Mouse (Mus musculus) spleen, adult 2 months (tissue): ENCODE results near the gene Muc1. TPM values are rescaled to one million over a fixed set of nuclear protein-coding genes. Genes with fewer than 3 reads are reported as not detected.
A peak's percentile ranks its signal among the peaks of the same experiment; 100 is the strongest.

Experiments
- DNase-seq, 2 experiments: peaks; one replicate each; pipeline versions ENCODE4 v3.0.0 to v3.0.0-alpha.2; 2012 to 2021; ENCODE audit warnings: low spot score in 2 of 2, low read depth in 1 of 2
- H3K27ac ChIP-seq: fragments of 200-500 bp; 2 replicates; pipeline ENCODE4 v1.5.1; 2012; ENCODE audit warnings: low read length, inconsistent platforms; ENCODE audit not compliant: insufficient read depth
- H3K27me3 ChIP-seq: fragments of 200-500 bp; 2 replicates; pipeline ENCODE4 v1.6.1; 2012; ENCODE audit warnings: mild to moderate bottlenecking, moderate library complexity, low read length, inconsistent platforms; ENCODE audit not compliant: control insufficient read depth, insufficient read depth
- H3K36me3 ChIP-seq: fragments of 200-500 bp; 2 replicates; pipeline ENCODE4 v1.6.1; 2012; ENCODE audit warnings: mild to moderate bottlenecking, low read length, inconsistent platforms; ENCODE audit not compliant: control insufficient read depth, insufficient read depth
- H3K4me1 ChIP-seq: fragments of 200-500 bp; 2 replicates; pipeline ENCODE4 v1.6.1; 2011; ENCODE audit warnings: inconsistent platforms; ENCODE audit not compliant: control insufficient read depth, insufficient read depth, insufficient read length
- H3K4me3 ChIP-seq: fragments of 200-500 bp; 2 replicates; pipeline ENCODE4 v1.5.1; 2011; ENCODE audit warnings: mild to moderate bottlenecking, inconsistent platforms; ENCODE audit not compliant: insufficient read depth, insufficient read length; ENCODE audit errors: extremely low read depth
- CTCF ChIP-seq: fragments of 200-500 bp; IDR thresholded peaks from 2 replicates; pipeline ENCODE4 v1.5.1; 2011; ENCODE audit warnings: mild to moderate bottlenecking, inconsistent platforms; ENCODE audit not compliant: insufficient read depth, insufficient read length, insufficient replicate concordance; ENCODE audit errors: extremely low read depth
- POLR2A ChIP-seq: fragments of 200-500 bp; IDR thresholded peaks from 2 replicates; pipeline ENCODE4 v1.6.1; 2011; ENCODE audit warnings: low read depth, low read length, inconsistent platforms
- WGBS: fragments of 180-500 bp; shearing (Covaris S2); methylation state at CpG from one replicate; pipeline ENCODE4 v1.1.7; 2018; 5-methylcytosine and 5-hydroxymethylcytosine counted together
- polyA plus RNA-seq: library from polyadenylated mRNA; depleted of rRNA; stranded (reverse); fragments of >200 nt; gene quantifications from 2 replicates; pipeline ENCODE4 v1.2.3, GENCODE M21; 2012; rRNA removed

Gene Muc1
- polyA plus RNA-seq, 1 experiment = 17.4 TPM

DNA sequence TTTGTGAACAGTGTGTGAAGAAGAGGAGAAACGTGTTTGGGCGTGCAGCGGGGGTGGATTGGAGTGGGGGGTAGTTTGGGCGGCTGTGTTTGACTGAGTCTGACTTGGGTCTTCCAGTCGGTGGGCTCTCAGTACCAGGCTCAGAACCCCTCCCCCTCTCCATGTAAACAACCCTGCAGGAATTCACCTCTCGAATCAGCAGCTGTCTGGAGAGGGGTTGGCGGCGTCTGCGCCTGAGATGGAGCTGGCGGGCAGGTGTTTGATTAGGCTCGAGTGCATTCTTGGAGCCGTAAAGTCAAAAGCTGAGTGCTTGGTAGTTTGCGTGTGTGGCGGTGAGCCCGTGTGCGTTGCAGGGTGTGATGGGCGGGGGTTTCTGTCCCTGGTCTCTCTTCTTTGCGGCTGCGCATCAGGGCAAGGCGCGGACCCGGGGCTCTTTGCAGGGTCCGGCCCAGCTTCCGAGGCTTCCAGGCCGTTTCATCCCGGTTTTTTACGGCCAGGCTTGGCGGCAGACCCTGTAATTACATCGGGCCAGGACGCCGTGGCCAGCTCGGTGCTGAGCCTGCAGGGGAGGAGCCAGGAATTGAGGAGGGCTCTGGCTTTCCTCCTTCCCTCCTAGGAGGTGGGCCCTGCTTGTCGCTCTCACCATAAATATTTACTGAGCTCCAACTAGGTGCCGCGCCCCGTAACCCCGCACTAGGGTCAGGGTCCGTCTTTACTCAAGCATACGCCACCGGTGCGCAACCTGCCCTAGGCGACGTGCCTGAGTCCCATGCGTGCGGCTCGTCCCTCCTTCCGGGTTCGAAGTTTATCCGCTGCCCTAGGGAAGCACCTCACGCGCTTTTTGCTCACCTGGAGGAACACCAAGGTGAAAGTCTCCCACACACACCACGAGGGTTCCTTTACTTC lies 52.0 kb downstream of the Muc1 start, which contains the start of gene Efna1:
TSS of gene Efna1 (minus strand) at position 537 of the 906 bp plus-strand sequence.
- peak in 1 of 2 experiments; percentile 27 for DNase-seq
- TF ChIP-seq CTCF (no peak), POLR2A (no peak)
- Histone ChIP-seq H3K27ac (no peak within 1 kb of the TSS), H3K27me3 (peaks cover 11% of the 10 kb centered on the region; the same call in 1 of the 2 replicates), H3K36me3 (no peaks in the 10 kb centered on the region), H3K4me1 (peaks cover 17% of the 10 kb centered on the region; the same call in 1 of the 2 replicates), H3K4me3 (peak within 1 kb of the TSS; percentile 57)
- WGBS = 2% methylated on average over 52 of the region's 52 CpGs

GRCm38 (mm10) chr3:89281579-89282290 lies 52.9 kb downstream of the Muc1 start:
- Histone ChIP-seq H3K4me3 (no peak overlapping the region), H3K4me1 (peaks cover 17% of the 10 kb centered on the region; the same call in 1 of the 2 replicates), H3K27ac (no peak overlapping the region)

DNA sequence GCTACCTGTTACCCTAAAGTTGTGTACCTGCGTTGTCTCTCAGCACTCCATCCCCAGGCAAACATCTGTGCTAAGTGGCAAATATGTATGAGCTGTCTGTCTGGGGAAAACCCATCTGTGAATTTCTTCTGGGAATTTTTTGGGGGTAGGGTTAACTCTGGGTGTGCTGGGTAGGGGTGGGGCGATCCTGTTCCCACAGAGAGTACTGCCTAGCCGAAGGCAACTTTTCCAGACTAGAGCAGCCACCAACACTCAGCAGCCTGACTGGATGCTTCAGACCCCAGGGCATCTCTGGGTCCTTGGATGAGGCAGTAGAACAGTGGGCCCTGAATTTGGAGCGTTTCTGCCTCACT lies 53.4 kb downstream of the Muc1 start:
- Histone ChIP-seq H3K4me3 (no peak overlapping the region), H3K27ac (no peak overlapping the region), H3K27me3 (peaks cover 11% of the 10 kb centered on the region; the same call in 1 of the 2 replicates), H3K36me3 (no peaks in the 10 kb centered on the region), H3K4me1 (peaks cover 17% of the 10 kb centered on the region; the same call in 1 of the 2 replicates)
- DNase-seq = no peak
- TF ChIP-seq POLR2A (no peak), CTCF (no peak)
- 47% methylated on average over 4 of the region's 4 CpGs for WGBS

More at GRCm38 (mm10) chr3:89281579-89282290, 52.9 kb downstream of the Muc1 start:
- Histone ChIP-seq H3K36me3 (no peaks in the 10 kb centered on the region), H3K27me3 (peaks cover 11% of the 10 kb centered on the region; the same call in 1 of the 2 replicates)
- peak; percentile 98 for TF ChIP-seq CTCF
- no peak for TF ChIP-seq POLR2A
- DNase-seq = peak; percentile 60 to 84
- 21% methylated on average over 20 of the region's 20 CpGs for WGBS

Other genes with a start within 250 kb of the Muc1 start
- gene Rusc1, start 135.7 kb upstream of the Muc1 start, polyA plus RNA-seq = 42.5 and 54.1 TPM in 2 replicates
- not detected in 2 replicates for gene Gm43738, start 128.0 kb upstream of the Muc1 start, polyA plus RNA-seq
- gene Fdps, start 127.1 kb upstream of the Muc1 start, polyA plus RNA-seq = 25.6 and 30.6 TPM in 2 replicates
- gene Pklr, start 92.9 kb upstream of the Muc1 start, polyA plus RNA-seq = 10.0 and 10.2 TPM in 2 replicates
- gene Hcn3, start 68.9 kb upstream of the Muc1 start, polyA plus RNA-seq = 2.7 and 3.3 TPM in 2 replicates
- 66.6 and 72.2 TPM in 2 replicates for gene Clk2, start 64.3 kb upstream of the Muc1 start, polyA plus RNA-seq
- gene Scamp3, start 51.6 kb upstream of the Muc1 start, polyA plus RNA-seq = 120 and 134 TPM in 2 replicates
- gene Fam189b, start 45.9 kb upstream of the Muc1 start, polyA plus RNA-seq = 104 and 115 TPM in 2 replicates
- gene Gba, start 26.1 kb upstream of the Muc1 start, polyA plus RNA-seq = 59.6 and 66.6 TPM in 2 replicates
- gene Thbs3, start 13.9 kb upstream of the Muc1 start, polyA plus RNA-seq = 2.9 and 3.4 TPM in 2 replicates
- 99.4 and 124 TPM in 2 replicates for gene Mtx1, start 2.0 kb upstream of the Muc1 start, polyA plus RNA-seq
- 93.5 and 129 TPM in 2 replicates for gene Krtcap2, start 16.9 kb downstream of the Muc1 start, polyA plus RNA-seq
- gene Trim46, start 17.3 kb downstream of the Muc1 start, polyA plus RNA-seq = 3.6 and 5.4 TPM in 2 replicates
- 231 and 419 TPM in 2 replicates for gene Dpm3, start 30.3 kb downstream of the Muc1 start, polyA plus RNA-seq
- 207 and 266 TPM in 2 replicates for gene Slc50a1, start 41.5 kb downstream of the Muc1 start, polyA plus RNA-seq
- gene Efna1, start 52.1 kb downstream of the Muc1 start, polyA plus RNA-seq = 5.3 and 5.9 TPM in 2 replicates
- gene Efna3, start 93.9 kb downstream of the Muc1 start, polyA plus RNA-seq = not detected in 2 replicates
- 0.62 and 1.5 TPM in 2 replicates for gene Efna4, start 109.0 kb downstream of the Muc1 start, polyA plus RNA-seq
- gene Adam15, start 120.9 kb downstream of the Muc1 start, polyA plus RNA-seq = 49.6 and 62.0 TPM in 2 replicates
- 0.15 and 0.43 TPM in 2 replicates for gene Dcst2, start 132.9 kb downstream of the Muc1 start, polyA plus RNA-seq
- 0.29 and 0.42 TPM in 2 replicates for gene Dcst1, start 136.2 kb downstream of the Muc1 start, polyA plus RNA-seq
- 54.5 and 58.4 TPM in 2 replicates for gene Zbtb7b, start 165.7 kb downstream of the Muc1 start, polyA plus RNA-seq
- gene Lenep, start 173.7 kb downstream of the Muc1 start, polyA plus RNA-seq = 1.5 and 1.9 TPM in 2 replicates
- 39.1 and 43.9 TPM in 2 replicates for gene Flad1, start 182.8 kb downstream of the Muc1 start, polyA plus RNA-seq
- gene Cks1b, start 189.3 kb downstream of the Muc1 start, polyA plus RNA-seq = 20.6 and 21.3 TPM in 2 replicates
- gene Shc1, start 189.4 kb downstream of the Muc1 start, polyA plus RNA-seq = 49.0 and 54.8 TPM in 2 replicates
- gene Pygo2, start 201.2 kb downstream of the Muc1 start, polyA plus RNA-seq = 58.2 and 111 TPM in 2 replicates
- 47.0 and 54.2 TPM in 2 replicates for gene Pbxip1, start 207.6 kb downstream of the Muc1 start, polyA plus RNA-seq
- gene Pmvk, start 225.5 kb downstream of the Muc1 start, polyA plus RNA-seq = 12.2 and 15.1 TPM in 2 replicates